Mouse (Mus musculus): ENCODE measurements around the gene Slamf9.

Slamf9 gene

GRCm38 (mm10) chr1:172461602-172462001, 13.6 kb upstream of the Slamf9 start:
- no peak for DNase-seq (ENCODE audit: low read depth, low spot score)

- DNase-seq (ENCODE audit: low read depth, low spot score) = no peak
Measured at GRCm38 (mm10) chr1:172462534-172462933, 12.6 kb upstream of the Slamf9 start.

DNA sequence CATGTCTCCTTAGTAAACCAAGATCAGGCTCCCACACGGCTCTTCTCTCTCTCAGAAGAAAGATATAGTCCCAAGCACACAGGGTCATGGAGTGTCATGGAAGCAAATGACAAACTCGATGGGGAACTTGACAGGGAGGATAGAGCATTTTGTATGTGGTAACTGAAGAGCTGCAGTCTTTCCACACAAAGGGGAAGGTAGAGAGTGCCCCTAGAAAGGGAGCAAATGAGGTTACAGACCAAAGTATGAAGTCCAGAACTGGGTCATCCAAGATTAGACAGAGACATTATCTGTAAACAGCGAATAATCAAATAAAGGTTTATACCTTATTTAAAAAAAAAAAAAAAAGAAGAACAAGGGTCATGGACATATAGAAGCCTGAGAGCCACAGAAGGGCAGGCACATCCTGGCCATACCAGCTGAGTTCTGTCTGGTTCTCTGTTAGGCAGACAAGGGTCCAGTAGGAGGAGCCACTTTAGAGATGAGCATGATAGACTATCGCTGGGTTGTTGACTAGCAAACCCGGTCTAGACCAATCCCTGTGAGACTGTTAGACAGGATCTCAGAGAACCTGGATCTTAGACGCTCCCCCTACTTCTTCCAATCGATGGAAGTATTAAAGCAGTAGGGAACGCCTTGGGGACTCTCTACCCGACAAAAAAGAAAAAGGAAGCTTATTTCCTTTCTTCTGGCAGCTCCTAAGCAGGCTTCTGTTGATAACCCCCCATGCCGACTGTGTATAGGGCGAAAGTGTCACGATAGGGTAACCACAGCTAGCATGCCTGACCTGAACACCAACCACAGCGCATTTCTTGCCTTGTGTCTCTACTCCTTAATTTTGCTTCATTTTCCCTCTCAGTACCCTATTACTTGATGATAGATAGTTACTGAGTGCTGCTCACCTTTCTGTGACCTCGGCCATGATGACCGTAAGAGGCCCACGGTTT, 11.5 kb upstream of the Slamf9 start:
- no peak for DNase-seq (ENCODE audit: low read depth, low spot score)

DNA sequence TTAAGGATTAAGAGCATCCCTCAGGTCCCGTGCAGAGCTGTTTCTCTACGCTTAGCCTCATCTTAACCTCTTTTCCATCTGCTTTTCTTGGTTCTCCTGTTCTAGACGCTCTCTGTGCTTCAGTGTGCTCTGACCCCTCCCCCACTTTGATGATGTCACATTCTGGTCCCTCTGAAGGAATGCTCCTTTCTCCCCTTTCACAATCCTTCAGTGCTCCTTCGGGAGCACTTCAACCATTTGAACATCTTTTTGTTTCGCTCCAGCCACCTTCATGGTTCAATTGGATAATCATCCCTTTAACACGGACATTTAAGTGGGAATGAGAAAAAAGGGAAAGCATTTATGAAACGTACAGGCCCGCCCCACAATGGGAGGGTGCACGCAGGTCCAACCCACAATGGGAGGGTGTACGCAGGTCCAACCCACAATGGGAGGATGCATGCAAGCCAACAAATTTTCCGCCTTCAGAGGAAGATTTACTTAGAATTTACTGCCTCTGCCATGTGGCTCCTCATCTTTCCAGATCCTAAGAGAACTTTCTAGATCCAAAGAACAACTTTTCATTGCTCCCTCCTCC, 6.8 kb upstream of the Slamf9 start:
- DNase-seq (ENCODE audit: low read depth, low spot score) = peak; percentile 83

- no peak for DNase-seq (ENCODE audit: low read depth, low spot score)
Measured at GRCm38 (mm10) chr1:172469373-172469772, 5.8 kb upstream of the Slamf9 start.

- no peak for DNase-seq (ENCODE audit: low read depth, low spot score)
Measured at GRCm38 (mm10) chr1:172469810-172470448, 5.2 kb upstream of the Slamf9 start.

DNA sequence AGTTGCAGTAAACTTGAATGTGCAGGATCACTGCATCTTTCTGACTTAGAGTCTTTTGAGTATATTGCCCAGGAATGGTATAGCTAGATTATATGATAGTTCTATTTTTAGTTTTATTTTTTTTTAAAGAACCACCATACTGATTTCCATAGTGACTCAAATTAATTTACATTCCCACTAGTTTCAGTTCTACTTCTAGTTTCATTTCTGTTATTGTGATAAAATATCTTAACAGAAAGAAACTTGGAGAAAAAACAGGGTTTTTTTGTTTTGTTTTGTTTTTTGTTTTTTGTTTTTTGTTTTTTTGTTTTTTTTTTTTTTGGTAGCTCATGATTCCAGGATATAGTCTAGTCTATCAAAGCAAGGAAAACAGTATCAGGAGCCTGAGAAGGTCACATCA, 2.2 kb upstream of the Slamf9 start:
- peak; percentile 15 for DNase-seq (ENCODE audit: low read depth, low spot score)

GRCm38 (mm10) chr1:172474196-172474595, 962 bp upstream of the Slamf9 start:
- DNase-seq (ENCODE audit: low read depth, low spot score) = no peak

DNA sequence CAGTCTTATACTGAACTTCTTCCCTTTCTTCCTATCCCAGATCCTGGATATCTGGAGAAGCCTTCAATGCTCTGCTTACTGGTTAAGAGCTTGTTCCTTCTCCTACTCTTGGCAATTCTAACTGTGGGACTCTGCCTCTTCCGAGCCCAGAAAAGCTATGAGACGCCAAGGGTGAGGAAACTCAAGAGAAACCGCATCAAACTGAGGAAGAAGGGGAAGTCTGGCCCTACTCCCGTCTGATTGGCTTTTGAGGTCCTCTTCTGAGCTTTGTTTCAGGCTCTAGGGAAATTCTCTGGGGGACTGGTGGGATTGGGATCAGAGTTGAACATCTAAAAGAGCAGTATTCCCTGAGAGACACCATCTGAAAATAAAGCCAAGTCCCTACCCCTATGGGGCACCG, 2.9 kb downstream of the Slamf9 start:
- no peak for DNase-seq (ENCODE audit: low read depth, low spot score)

DNA sequence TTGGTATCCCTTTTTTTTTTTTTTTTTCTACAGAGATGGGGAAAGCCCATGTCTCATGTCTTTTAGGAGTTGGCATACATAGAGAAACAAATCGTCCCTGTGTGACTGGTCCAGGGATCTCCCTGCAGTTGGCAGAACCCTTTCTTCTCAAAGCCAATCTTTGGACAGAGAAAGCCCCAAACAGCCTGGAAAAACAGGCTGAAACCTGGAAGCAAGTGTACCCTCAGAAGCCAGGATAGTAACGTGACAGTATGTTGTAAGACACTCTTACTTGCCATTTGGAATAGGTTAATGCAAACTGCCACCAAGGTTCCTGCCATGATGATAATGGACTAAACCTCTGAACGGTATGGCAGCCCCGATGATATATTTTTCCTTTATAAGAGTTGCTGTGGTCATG, 5.2 kb downstream of the Slamf9 start:
- DNase-seq (ENCODE audit: low read depth, low spot score) = no peak

DNA sequence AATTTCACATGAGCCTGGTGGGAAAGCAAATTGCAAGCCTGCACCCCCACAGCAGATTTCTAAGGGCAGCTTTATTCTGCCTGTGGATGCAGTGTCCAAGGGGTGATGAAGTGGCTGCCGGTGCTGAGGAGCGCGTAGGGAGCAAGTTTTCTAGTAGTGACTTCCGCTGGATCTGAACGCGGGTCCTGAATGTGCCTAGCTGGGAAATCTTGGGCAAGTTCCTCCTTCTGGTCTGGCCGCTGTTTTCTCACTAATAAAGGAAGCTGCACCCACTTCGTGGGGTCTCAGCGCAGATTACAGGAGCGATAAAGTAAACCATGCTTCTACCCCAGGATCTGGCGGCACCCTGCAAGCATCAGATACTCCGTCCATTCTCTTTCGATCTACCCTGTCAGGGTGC, 6.0 kb downstream of the Slamf9 start:
- no peak for DNase-seq (ENCODE audit: low read depth, low spot score)

GRCm38 (mm10) chr1:172481540-172482280, 6.6 kb downstream of the Slamf9 start, which contains the start of gene Igsf9:
Gene Igsf9 (plus strand): TSS chr1:172481788.
- DNase-seq (ENCODE audit: low read depth, low spot score) = peak; percentile 92

DNA sequence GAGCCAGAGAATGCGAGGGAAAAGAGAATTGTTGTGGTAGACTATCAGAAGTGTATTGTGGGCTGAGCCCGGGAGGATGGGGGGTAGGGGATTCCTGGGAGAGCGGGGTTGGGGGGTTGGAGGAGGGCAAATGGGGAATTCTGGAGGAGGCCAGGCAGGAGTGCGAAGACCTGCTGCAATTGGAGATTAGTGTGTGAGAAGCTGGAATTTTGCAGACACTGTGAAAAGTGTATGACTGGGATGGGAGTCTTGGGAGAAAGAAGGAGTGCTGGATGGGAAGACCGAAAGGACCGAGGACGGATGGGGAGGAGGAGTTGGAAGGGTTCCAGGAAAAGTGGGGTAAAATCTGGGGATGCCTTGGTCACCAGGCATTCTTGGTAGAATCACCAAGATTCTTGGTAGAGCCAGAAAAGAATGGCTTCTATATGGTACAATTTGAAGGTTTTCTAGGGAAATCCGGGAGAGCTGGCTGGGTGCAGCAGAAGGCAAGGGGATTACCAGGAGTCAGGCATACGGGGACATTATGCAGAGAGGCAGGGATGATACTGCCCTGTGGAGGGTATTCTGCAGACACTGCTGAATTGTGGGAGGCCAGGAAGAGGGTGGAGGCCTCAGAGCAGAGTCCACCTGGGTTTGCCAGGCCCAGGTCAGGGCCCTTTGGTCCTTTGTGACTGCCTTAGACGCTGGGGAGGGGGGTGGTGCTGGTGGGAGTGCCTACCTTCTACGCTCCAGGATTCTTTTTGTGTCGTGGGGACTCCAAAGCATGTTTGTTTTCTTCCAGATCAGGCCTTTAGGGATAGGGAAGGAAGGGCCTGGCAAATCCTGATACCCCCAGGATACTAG, 7.6 kb downstream of the Slamf9 start:
- DNase-seq (ENCODE audit: low read depth, low spot score) = no peak

DNA sequence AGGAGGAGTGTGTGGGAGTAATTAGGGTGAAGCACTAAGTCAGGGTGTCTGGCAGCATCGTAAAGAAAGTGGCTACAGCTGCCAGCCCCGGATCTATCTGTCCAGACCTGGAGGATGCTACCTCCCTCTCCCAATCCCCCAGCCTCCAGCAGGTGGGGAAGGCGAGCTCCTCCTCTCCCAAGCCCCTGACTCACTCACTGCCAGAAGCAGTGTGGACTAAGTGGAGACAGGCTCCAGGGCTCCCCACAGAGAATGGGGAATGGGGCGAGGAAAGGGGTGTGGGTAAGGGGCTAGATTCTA, 8.2 kb downstream of the Slamf9 start:
- no peak for DNase-seq (ENCODE audit: low read depth, low spot score)

GRCm38 (mm10) chr1:172484236-172484635, 9.1 kb downstream of the Slamf9 start:
- DNase-seq (ENCODE audit: low read depth, low spot score) = no peak

DNA sequence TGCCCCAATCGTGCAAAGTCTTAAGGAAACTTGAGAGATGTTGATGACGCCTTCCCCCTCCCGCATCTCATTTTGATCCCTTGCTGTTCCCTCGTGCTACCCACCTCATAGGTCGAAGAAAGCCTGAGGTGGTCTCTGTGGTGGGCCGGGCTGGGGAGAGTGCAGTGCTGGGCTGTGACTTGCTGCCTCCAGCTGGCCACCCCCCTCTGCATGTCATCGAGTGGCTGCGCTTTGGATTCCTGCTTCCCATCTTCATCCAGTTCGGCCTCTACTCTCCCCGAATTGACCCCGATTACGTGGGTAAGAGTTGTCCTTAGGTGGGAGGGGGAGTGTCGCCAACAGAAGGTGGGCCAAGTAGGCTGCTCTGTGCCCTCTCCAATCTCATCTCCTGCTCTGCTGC, 9.5 kb downstream of the Slamf9 start:
- DNase-seq (ENCODE audit: low read depth, low spot score) = no peak

DNA sequence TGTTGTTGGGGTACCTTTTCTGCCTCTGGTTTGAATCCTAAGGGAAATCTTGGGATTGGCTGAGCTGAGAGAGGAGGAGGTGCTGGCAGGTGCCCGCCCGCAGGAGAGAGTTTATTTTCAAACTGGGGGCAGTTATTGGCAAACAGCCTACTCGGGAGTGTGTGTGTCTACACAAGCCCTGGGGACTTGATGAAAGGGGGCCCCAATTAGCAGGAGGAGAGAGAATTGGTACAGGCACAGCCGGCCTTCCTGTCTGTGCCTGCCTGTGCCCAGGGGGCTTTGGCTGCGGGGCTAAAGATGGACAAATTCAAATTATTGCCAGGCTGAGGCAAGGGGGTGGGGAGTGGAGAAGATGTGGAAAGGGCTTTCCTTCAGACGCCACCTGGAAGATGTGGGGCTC, 10.7 kb downstream of the Slamf9 start:
- no peak for DNase-seq (ENCODE audit: low read depth, low spot score)

DNA sequence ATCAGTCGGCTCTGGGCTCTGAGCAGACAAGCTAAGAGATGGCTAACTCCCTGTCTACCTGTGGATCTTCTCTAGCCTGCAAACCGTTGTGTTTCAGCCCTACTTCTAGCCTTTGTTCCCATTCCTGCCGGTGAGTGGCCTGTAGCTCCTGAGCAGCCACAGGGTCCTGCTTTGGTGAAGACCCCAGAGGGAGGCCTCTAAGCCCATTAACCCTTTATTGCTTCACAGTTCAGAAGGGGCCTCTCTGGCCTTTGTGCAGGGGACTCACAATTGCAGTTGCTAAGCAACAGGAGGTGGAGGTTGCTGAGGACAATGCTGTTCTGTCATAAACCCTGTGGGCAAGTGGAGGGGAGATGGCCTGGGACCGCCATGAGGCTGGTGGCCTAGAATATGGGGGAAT, 11.1 kb downstream of the Slamf9 start:
- no peak for DNase-seq (ENCODE audit: low read depth, low spot score)

GRCm38 (mm10) chr1:172486651-172487050, 11.5 kb downstream of the Slamf9 start:
- no peak for DNase-seq (ENCODE audit: low read depth, low spot score)

DNA sequence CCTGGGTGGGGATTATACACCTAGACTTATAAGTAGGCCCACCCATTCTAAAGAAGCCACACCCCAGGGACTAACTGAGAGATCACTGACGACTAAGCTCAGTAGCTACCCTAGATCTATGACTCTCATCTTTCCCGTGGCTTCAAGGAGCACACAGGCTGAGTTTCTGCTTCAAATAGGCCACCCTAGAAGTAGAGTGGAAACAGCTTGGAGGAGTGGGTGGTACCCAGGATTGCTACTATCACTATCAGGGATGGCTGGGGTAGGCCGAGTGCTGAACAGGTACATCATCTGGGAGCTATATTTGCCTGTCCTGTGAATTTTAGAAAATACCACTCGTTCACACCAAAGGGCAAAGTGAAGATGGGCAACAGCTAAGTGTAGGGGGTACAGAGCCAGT, 12.7 kb downstream of the Slamf9 start:
- no peak for DNase-seq (ENCODE audit: low read depth, low spot score)

DNA sequence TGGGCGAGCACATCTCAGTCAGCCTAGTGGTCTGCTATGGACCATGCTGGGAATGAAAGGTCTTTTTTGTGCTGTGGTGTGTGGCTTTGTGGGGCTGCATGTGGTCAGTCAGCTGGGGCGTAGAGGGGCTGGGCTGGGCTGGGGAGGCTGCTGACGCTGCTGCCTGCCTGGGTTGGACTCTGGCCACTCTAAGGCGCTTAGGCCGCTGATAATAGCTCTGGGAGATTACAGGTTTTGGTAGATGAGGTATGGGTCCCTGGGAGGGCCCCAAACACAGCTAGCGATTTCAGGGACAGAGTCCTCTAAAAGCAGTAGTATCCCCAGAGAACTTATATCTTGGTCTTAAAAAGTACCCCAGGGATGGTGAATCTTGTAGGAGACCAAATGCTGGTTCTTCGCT, 13.7 kb downstream of the Slamf9 start:
- no peak for DNase-seq (ENCODE audit: low read depth, low spot score)
